Mouse (Mus musculus): ENCODE data around the gene D11Wsu47e. TPM values are rescaled to one million over a fixed set of nuclear protein-coding genes. Genes with fewer than 3 reads are reported as not detected.

D11Wsu47e gene
- polyA plus RNA-seq, 1 experiment from 2014 or later, result 30.7 TPM

GRCm38 (mm10) chr11:113710257-113710777 is 26.1 kb downstream of the D11Wsu47e start:
- 1% methylated on average over 10 of the region's 10 CpGs for WGBS
- H3K4me3 ChIP-seq, result no peak overlapping the region
- H3K9ac ChIP-seq, result peak overlapping the region; percentile 32; the same call in 1 of the 2 replicates
- H3K4me1 ChIP-seq, result peaks cover 19% of the 10 kb centered on the region
- H3K4me2 ChIP-seq, result no peak overlapping the region; the same call in 1 of the 2 replicates
- H3K27ac ChIP-seq, result peak overlapping the region; percentile 65
- 0 out of 2 replicates have a peak, but pooled peaks cover 3% of the 10 kb centered on the region for H3K27me3 ChIP-seq (replicated peaks)
- no peaks in the 10 kb centered on the region for H3K9me3 ChIP-seq
- ATAC-seq (replicated peaks), result peak; percentile 22
- no peaks in the 10 kb centered on the region for H3K36me3 ChIP-seq (replicated peaks)

GRCm38 (mm10) chr11:113711061-113711460 is 26.8 kb downstream of the D11Wsu47e start:
- H3K4me3 ChIP-seq, result no peak overlapping the region
- 0 out of 2 replicates have a peak, but pooled peaks cover 3% of the 10 kb centered on the region for H3K27me3 ChIP-seq (replicated peaks)
- no peak for ATAC-seq (replicated peaks)
- H3K4me1 ChIP-seq, result peaks cover 19% of the 10 kb centered on the region
- H3K36me3 ChIP-seq (replicated peaks), result no peaks in the 10 kb centered on the region
- H3K4me2 ChIP-seq, result no peak overlapping the region
- peak overlapping the region; percentile 65; the same call in 1 of the 2 replicates for H3K27ac ChIP-seq
- H3K9me3 ChIP-seq, result no peaks in the 10 kb centered on the region
- H3K9ac ChIP-seq, result no peak overlapping the region
- 70% methylated on average over 1 of the region's 1 CpGs for WGBS

GRCm38 (mm10) chr11:113715078-113715674 is 31.0 kb downstream of the D11Wsu47e start:
- Histone ChIP-seq H3K9me3 (no peaks in the 10 kb centered on the region), H3K4me1 (peaks cover 7% of the 10 kb centered on the region), H3K4me2 (no peak overlapping the region), H3K36me3 (replicated peaks) (no peaks in the 10 kb centered on the region), H3K4me3 (no peak overlapping the region), H3K27me3 (replicated peaks) (no peaks in the 10 kb centered on the region), H3K9ac (no peak overlapping the region), H3K27ac (no peak overlapping the region)
- no peak for ATAC-seq (replicated peaks)
- 77% methylated on average over 7 of the region's 7 CpGs for WGBS

- H3K4me1 ChIP-seq, result no peaks in the 10 kb centered on the region
- no peak overlapping the region for H3K4me3 ChIP-seq
- H3K27me3 ChIP-seq (replicated peaks), result no peaks in the 10 kb centered on the region
- no peaks in the 10 kb centered on the region for H3K36me3 ChIP-seq (replicated peaks)
- WGBS, result 92% methylated on average over 2 of the region's 2 CpGs
- ATAC-seq (replicated peaks), result no peak
- no peak overlapping the region for H3K4me2 ChIP-seq
- no peak overlapping the region for H3K27ac ChIP-seq
- no peak overlapping the region for H3K9ac ChIP-seq
- H3K9me3 ChIP-seq, result no peaks in the 10 kb centered on the region
Observed at GRCm38 (mm10) chr11:113716132-113716531, 31.9 kb downstream of the D11Wsu47e start.

GRCm38 (mm10) chr11:113717767-113718424 is 33.7 kb downstream of the D11Wsu47e start:
- no peak for ATAC-seq (replicated peaks)
- no peak overlapping the region for H3K9ac ChIP-seq
- H3K4me2 ChIP-seq, result no peak overlapping the region
- 68% methylated on average over 16 of the region's 16 CpGs for WGBS
- no peaks in the 10 kb centered on the region for H3K36me3 ChIP-seq (replicated peaks)
- no peak overlapping the region for H3K27ac ChIP-seq
- H3K4me1 ChIP-seq, result no peaks in the 10 kb centered on the region
- no peaks in the 10 kb centered on the region for H3K27me3 ChIP-seq (replicated peaks)
- H3K4me3 ChIP-seq, result no peak overlapping the region
- H3K9me3 ChIP-seq, result no peaks in the 10 kb centered on the region

- no peak for ATAC-seq (replicated peaks)
- H3K27ac ChIP-seq, result no peak overlapping the region
Observed at GRCm38 (mm10) chr11:113722405-113723090, 38.3 kb downstream of the D11Wsu47e start.

GRCm38 (mm10) chr11:113725235-113726048 is 41.2 kb downstream of the D11Wsu47e start:
- Histone ChIP-seq H3K27me3 (replicated peaks) (no peaks in the 10 kb centered on the region), H3K9me3 (no peaks in the 10 kb centered on the region), H3K27ac (no peak overlapping the region), H3K4me3 (no peak overlapping the region), H3K4me2 (no peak overlapping the region), H3K36me3 (replicated peaks) (peaks cover 17% of the 10 kb centered on the region), H3K4me1 (no peaks in the 10 kb centered on the region), H3K9ac (no peak overlapping the region)
- 0 out of 2 replicates have a peak, but pooled peaks have one; percentile 45 for ATAC-seq (replicated peaks)
- WGBS, result 68% methylated on average over 4 of the region's 4 CpGs

More at GRCm38 (mm10) chr11:113722405-113723090, 38.3 kb downstream of the D11Wsu47e start:
- H3K4me3 ChIP-seq, result no peak overlapping the region
- H3K4me1 ChIP-seq, result no peaks in the 10 kb centered on the region
- no peaks in the 10 kb centered on the region for H3K27me3 ChIP-seq (replicated peaks)
- no peak overlapping the region for H3K9ac ChIP-seq
- no peak overlapping the region for H3K4me2 ChIP-seq
- WGBS, result 74% methylated on average over 14 of the region's 14 CpGs
- H3K36me3 ChIP-seq (replicated peaks), result peaks cover 7% of the 10 kb centered on the region; the same call in 1 of the 2 replicates
- no peaks in the 10 kb centered on the region for H3K9me3 ChIP-seq

- Histone ChIP-seq H3K36me3 (replicated peaks) (peaks cover 17% of the 10 kb centered on the region), H3K9me3 (no peaks in the 10 kb centered on the region), H3K27ac (no peak overlapping the region), H3K4me2 (no peak overlapping the region), H3K4me3 (no peak overlapping the region), H3K9ac (no peak overlapping the region), H3K27me3 (replicated peaks) (no peaks in the 10 kb centered on the region), H3K4me1 (no peaks in the 10 kb centered on the region)
- WGBS, result 88% methylated on average over 14 of the region's 14 CpGs
- ATAC-seq (replicated peaks), result no peak
Observed at GRCm38 (mm10) chr11:113726994-113727888, 43.0 kb downstream of the D11Wsu47e start.

- no peak overlapping the region for H3K4me3 ChIP-seq
- H3K9ac ChIP-seq, result no peak overlapping the region
- WGBS, result 76% methylated on average over 6 of the region's 6 CpGs
- no peaks in the 10 kb centered on the region for H3K4me1 ChIP-seq
- peaks cover 17% of the 10 kb centered on the region for H3K36me3 ChIP-seq (replicated peaks)
- no peak overlapping the region for H3K4me2 ChIP-seq
- no peak for ATAC-seq (replicated peaks)
- H3K9me3 ChIP-seq, result no peaks in the 10 kb centered on the region
- no peaks in the 10 kb centered on the region for H3K27me3 ChIP-seq (replicated peaks)
- no peak overlapping the region for H3K27ac ChIP-seq
Observed at GRCm38 (mm10) chr11:113727992-113728391, 43.8 kb downstream of the D11Wsu47e start.

- H3K27ac ChIP-seq, result no peak overlapping the region
- no peak overlapping the region for H3K4me3 ChIP-seq
- 77% methylated on average over 21 of the region's 21 CpGs for WGBS
- peaks cover 17% of the 10 kb centered on the region for H3K36me3 ChIP-seq (replicated peaks)
- no peak overlapping the region for H3K4me2 ChIP-seq
- no peak overlapping the region for H3K9ac ChIP-seq
- ATAC-seq (replicated peaks), result no peak
- no peaks in the 10 kb centered on the region for H3K9me3 ChIP-seq
- H3K4me1 ChIP-seq, result 0 out of 2 replicates have a peak, but pooled peaks cover 3% of the 10 kb centered on the region
- no peaks in the 10 kb centered on the region for H3K27me3 ChIP-seq (replicated peaks)
Observed at GRCm38 (mm10) chr11:113729239-113729638, 45.0 kb downstream of the D11Wsu47e start.

GRCm38 (mm10) chr11:113729917-113730316 is 45.7 kb downstream of the D11Wsu47e start:
- ATAC-seq (replicated peaks), result no peak
- Histone ChIP-seq H3K9me3 (no peaks in the 10 kb centered on the region), H3K4me1 (peaks cover 3% of the 10 kb centered on the region; the same call in 1 of the 2 replicates), H3K27me3 (replicated peaks) (no peaks in the 10 kb centered on the region), H3K4me2 (no peak overlapping the region), H3K9ac (no peak overlapping the region), H3K4me3 (no peak overlapping the region), H3K36me3 (replicated peaks) (peaks cover 17% of the 10 kb centered on the region), H3K27ac (no peak overlapping the region)
- 61% methylated on average over 8 of the region's 8 CpGs for WGBS
